Mouse (Mus musculus) spleen, adult 2 months (tissue): Measurements from ENCODE around the gene Ccdc167. TPM values are rescaled to one million over a fixed set of nuclear protein-coding genes. Genes with fewer than 3 reads are reported as not detected.

Experiments used
- DNase-seq, 2 experiments: peaks; one replicate each; pipeline versions ENCODE4 v3.0.0 to v3.0.0-alpha.2; 2012 to 2021; ENCODE audit warnings: low spot score in 2 of 2, low read depth in 1 of 2
- H3K27ac ChIP-seq: fragments of 200-500 bp; 2 replicates; pipeline ENCODE4 v1.5.1; 2012; ENCODE audit warnings: low read length, inconsistent platforms; ENCODE audit not compliant: insufficient read depth
- H3K27me3 ChIP-seq: fragments of 200-500 bp; 2 replicates; pipeline ENCODE4 v1.6.1; 2012; ENCODE audit warnings: mild to moderate bottlenecking, moderate library complexity, low read length, inconsistent platforms; ENCODE audit not compliant: control insufficient read depth, insufficient read depth
- H3K36me3 ChIP-seq: fragments of 200-500 bp; 2 replicates; pipeline ENCODE4 v1.6.1; 2012; ENCODE audit warnings: mild to moderate bottlenecking, low read length, inconsistent platforms; ENCODE audit not compliant: control insufficient read depth, insufficient read depth
- H3K4me1 ChIP-seq: fragments of 200-500 bp; 2 replicates; pipeline ENCODE4 v1.6.1; 2011; ENCODE audit warnings: inconsistent platforms; ENCODE audit not compliant: control insufficient read depth, insufficient read depth, insufficient read length
- H3K4me3 ChIP-seq: fragments of 200-500 bp; 2 replicates; pipeline ENCODE4 v1.5.1; 2011; ENCODE audit warnings: mild to moderate bottlenecking, inconsistent platforms; ENCODE audit not compliant: insufficient read depth, insufficient read length; ENCODE audit errors: extremely low read depth
- CTCF ChIP-seq: fragments of 200-500 bp; IDR thresholded peaks from 2 replicates; pipeline ENCODE4 v1.5.1; 2011; ENCODE audit warnings: mild to moderate bottlenecking, inconsistent platforms; ENCODE audit not compliant: insufficient read depth, insufficient read length, insufficient replicate concordance; ENCODE audit errors: extremely low read depth
- POLR2A ChIP-seq: fragments of 200-500 bp; IDR thresholded peaks from 2 replicates; pipeline ENCODE4 v1.6.1; 2011; ENCODE audit warnings: low read depth, low read length, inconsistent platforms
- WGBS: fragments of 180-500 bp; shearing (Covaris S2); methylation state at CpG from one replicate; pipeline ENCODE4 v1.1.7; 2018; 5-methylcytosine and 5-hydroxymethylcytosine counted together
- polyA plus RNA-seq: library from polyadenylated mRNA; depleted of rRNA; stranded (reverse); fragments of >200 nt; gene quantifications from 2 replicates; pipeline ENCODE4 v1.2.3, GENCODE M21; 2012

Ccdc167 gene
- polyA plus RNA-seq, 1 experiment: 6.1 TPM

GRCm38 (mm10) chr17:29669030-29669429 is 47.8 kb downstream of the Ccdc167 start:
- no peaks in the 10 kb centered on the region for H3K27me3 ChIP-seq
- no peak overlapping the region for H3K4me3 ChIP-seq
- 90% methylated on average over 4 of the region's 4 CpGs for WGBS
- H3K4me1 ChIP-seq: no peaks in the 10 kb centered on the region; the same call in 1 of the 2 replicates
- DNase-seq: no peak
- TF ChIP-seq CTCF (no peak), POLR2A (no peak)
- peaks cover 15% of the 10 kb centered on the region for H3K36me3 ChIP-seq
- no peak overlapping the region for H3K27ac ChIP-seq

- peaks cover 17% of the 10 kb centered on the region for H3K36me3 ChIP-seq
- H3K4me3 ChIP-seq: no peak overlapping the region
- no peak for DNase-seq
- H3K27me3 ChIP-seq: no peaks in the 10 kb centered on the region
- no peak overlapping the region for H3K27ac ChIP-seq
- H3K4me1 ChIP-seq: no peaks in the 10 kb centered on the region; the same call in 1 of the 2 replicates
- 95% methylated on average over 10 of the region's 10 CpGs for WGBS
- TF ChIP-seq POLR2A (no peak), CTCF (no peak)
Measured at GRCm38 (mm10) chr17:29668051-29668986, 48.5 kb downstream of the Ccdc167 start.

DNA sequence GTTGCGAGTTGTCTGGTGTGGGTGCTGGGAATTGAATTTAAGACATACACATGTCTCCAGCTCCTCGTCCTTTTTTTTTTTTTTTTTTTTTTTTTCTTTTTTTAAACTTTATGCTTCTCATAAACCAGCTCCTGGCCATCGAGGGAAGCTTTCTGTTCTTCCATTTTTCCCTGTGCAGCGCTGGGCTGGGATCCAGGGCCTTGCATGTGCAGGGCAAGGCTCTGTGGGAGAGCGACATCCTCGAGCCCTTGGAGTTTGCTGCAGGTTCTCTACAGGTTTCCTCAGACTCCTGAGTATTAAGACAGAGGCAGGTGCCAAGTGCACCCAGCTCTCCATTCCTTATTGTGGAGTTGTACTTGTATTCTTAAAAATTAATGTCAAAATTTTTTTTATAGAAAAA is 54.7 kb downstream of the Ccdc167 start:
- H3K27ac ChIP-seq: no peak overlapping the region
- WGBS: 89% methylated on average over 6 of the region's 6 CpGs
- H3K4me3 ChIP-seq: no peak overlapping the region
- peaks cover 11% of the 10 kb centered on the region for H3K36me3 ChIP-seq
- peaks cover 2% of the 10 kb centered on the region; the same call in 1 of the 2 replicates for H3K4me1 ChIP-seq
- no peak for TF ChIP-seq CTCF
- no peak for TF ChIP-seq POLR2A
- H3K27me3 ChIP-seq: no peaks in the 10 kb centered on the region; the same call in 1 of the 2 replicates
- DNase-seq: no peak

- Histone ChIP-seq H3K4me3 (peak overlapping the region; percentile 98), H3K4me1 (peaks cover 2% of the 10 kb centered on the region; the same call in 1 of the 2 replicates), H3K27me3 (no peaks in the 10 kb centered on the region; the same call in 1 of the 2 replicates), H3K36me3 (peaks cover 7% of the 10 kb centered on the region; the same call in 1 of the 2 replicates), H3K27ac (peak overlapping the region; percentile 94)
- under 1% methylated on average over 30 of the region's 41 CpGs for WGBS
- DNase-seq: no peak
- TF ChIP-seq POLR2A (no peak), CTCF (no peak)
Measured at GRCm38 (mm10) chr17:29660762-29661391, 56.0 kb downstream of the Ccdc167 start.

- Histone ChIP-seq H3K27me3 (no peaks in the 10 kb centered on the region; the same call in 1 of the 2 replicates), H3K4me1 (peaks cover 2% of the 10 kb centered on the region; the same call in 1 of the 2 replicates), H3K4me3 (peak within 1 kb of the TSS; percentile 98), H3K27ac (peak within 1 kb of the TSS; percentile 94), H3K36me3 (0 out of 2 replicates have a peak, but pooled peaks cover 6% of the 10 kb centered on the region)
- WGBS: 1% methylated on average over 34 of the region's 41 CpGs
- peak; percentile 87 to 96 for DNase-seq
- TF ChIP-seq POLR2A (peak; percentile 84), CTCF (no peak)
Measured at GRCm38 (mm10) chr17:29660076-29660761, 56.6 kb downstream of the Ccdc167 start, which contains the start of gene Cmtr1. Gene Cmtr1, plus strand, starts transcription at chr17:29660595.

DNA sequence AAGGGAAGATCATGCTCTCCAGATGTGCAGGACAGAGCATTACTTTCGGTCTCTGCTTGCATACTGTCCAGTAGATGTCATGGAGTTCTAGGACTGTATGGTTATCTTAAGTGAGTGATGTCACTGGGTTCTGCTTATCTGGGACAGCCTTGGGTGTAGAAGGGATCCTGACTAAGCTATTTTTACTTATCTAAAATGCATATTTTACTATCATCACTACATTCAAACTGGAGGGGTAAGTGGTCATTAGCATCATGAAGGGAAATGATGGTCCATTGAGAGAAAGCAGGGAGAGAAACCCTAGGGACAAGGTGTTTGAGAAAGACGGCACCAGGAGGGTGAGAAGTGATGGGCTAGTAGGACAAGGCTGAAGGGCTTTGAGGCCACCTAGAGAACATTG is 58.6 kb downstream of the Ccdc167 start:
- no peak overlapping the region for H3K4me3 ChIP-seq
- H3K36me3 ChIP-seq: 0 out of 2 replicates have a peak, but pooled peaks cover 1% of the 10 kb centered on the region
- no peak for TF ChIP-seq POLR2A
- no peak for TF ChIP-seq CTCF
- H3K27me3 ChIP-seq: no peaks in the 10 kb centered on the region; the same call in 1 of the 2 replicates
- WGBS: 88% methylated on average over 2 of the region's 2 CpGs
- no peak overlapping the region; the same call in 1 of the 2 replicates for H3K27ac ChIP-seq
- peaks cover 2% of the 10 kb centered on the region; the same call in 1 of the 2 replicates for H3K4me1 ChIP-seq
- no peak for DNase-seq
